Mouse (Mus musculus) stomach, embryonic 14.5 days (tissue): ENCODE results near the gene Ak2. TPM values are rescaled to one million over a fixed set of nuclear protein-coding genes. Genes with fewer than 3 reads are reported as not detected.

Experiments used
- ATAC-seq: fragments of 200-750 bp; cut with Nextera tagmentation; 2 replicates; pipeline ENCODE4 v1.8.0; 2017; ENCODE audit warnings: low read depth, moderate TSS enrichment; ENCODE audit not compliant: insufficient number of reproducible peaks, insufficient read depth, low FRiP score
- H3K27ac ChIP-seq: fragments of 300-500 bp; sonication (generic); 2 replicates; pipeline ENCODE4 v1.5.1; 2014; ENCODE audit warnings: mild to moderate bottlenecking, low read length, moderate library complexity, mixed read lengths
- H3K27me3 ChIP-seq: fragments of 300-500 bp; sonication (generic); 2 replicates; pipeline ENCODE4 v1.6.1; 2014; ENCODE audit warnings: low read length, control low read depth, mixed read lengths; ENCODE audit not compliant: control insufficient read depth, insufficient read depth
- H3K36me3 ChIP-seq: fragments of 300-500 bp; sonication (generic); 2 replicates; pipeline ENCODE4 v1.6.1; 2014; ENCODE audit warnings: mild to moderate bottlenecking, control low read depth, low read length, moderate library complexity, mixed read lengths; ENCODE audit not compliant: control insufficient read depth, insufficient read depth
- H3K4me1 ChIP-seq: fragments of 300-500 bp; sonication (generic); 2 replicates; pipeline ENCODE4 v1.6.1; 2014; ENCODE audit warnings: low read length, control low read depth, mixed read lengths; ENCODE audit not compliant: control insufficient read depth, insufficient read depth
- H3K4me2 ChIP-seq: fragments of 300-500 bp; sonication (generic); replicated peaks from 2 replicates; pipeline ENCODE4 v1.6.1; 2014; ENCODE audit warnings: low read depth, low read length, control low read depth
- H3K4me3 ChIP-seq: fragments of 300-500 bp; sonication (generic); 2 replicates; pipeline ENCODE4 v1.5.1; 2014; ENCODE audit warnings: low read depth, low read length, control low read depth
- H3K9ac ChIP-seq: fragments of 300-500 bp; sonication (generic); replicated peaks from 2 replicates; pipeline ENCODE4 v1.6.1; 2014; ENCODE audit warnings: low read depth, mild to moderate bottlenecking, control low read depth, low read length, moderate library complexity, mixed read lengths
- H3K9me3 ChIP-seq: fragments of 300-500 bp; sonication (generic); 2 replicates; pipeline ENCODE4 v1.6.1; 2016; ENCODE audit warnings: low read depth, low read length, control low read depth; ENCODE audit not compliant: control insufficient read depth
- WGBS: fragments of 180-500 bp; shearing (Covaris S2); extraction: QIAGEN DNeasy Blood & Tissue Kit; methylation state at CpG from one replicate; pipeline ENCODE4 v1.1.7; 2014; 5-methylcytosine and 5-hydroxymethylcytosine counted together
- polyA plus RNA-seq: library from polyadenylated mRNA; unstranded; fragments of >200 nt; fragmentation: Nextera tagmentation; extraction: Ambion mirVana; gene quantifications from 2 replicates; pipeline ENCODE4 v1.2.1, GENCODE M21; 2014

The Ak2 gene
- polyA plus RNA-seq, 1 experiment from 2014 or later: 123 TPM

- Histone ChIP-seq H3K4me3 (no peak overlapping the region), H3K9me3 (no peaks in the 10 kb centered on the region), H3K27me3 (no peaks in the 10 kb centered on the region), H3K36me3 (no peaks in the 10 kb centered on the region), H3K9ac (no peak overlapping the region), H3K27ac (no peak overlapping the region), H3K4me2 (0 out of 2 replicates have a peak overlapping the region, but pooled peaks have one; percentile 21), H3K4me1 (no peaks in the 10 kb centered on the region; the same call in 1 of the 2 replicates)
- no peak for ATAC-seq
- 66% methylated on average over 11 of the region's 11 CpGs for WGBS
Measured at GRCm38 (mm10) chr4:129032133-129032962, 40.6 kb downstream of the Ak2 start.

- no peak overlapping the region; the same call in 1 of the 2 replicates for H3K27ac ChIP-seq
- 17% methylated on average over 17 of the region's 17 CpGs for WGBS
- H3K36me3 ChIP-seq: no peaks in the 10 kb centered on the region
- no peaks in the 10 kb centered on the region for H3K27me3 ChIP-seq
- peak overlapping the region; percentile 21 for H3K4me2 ChIP-seq
- H3K9me3 ChIP-seq: no peaks in the 10 kb centered on the region
- no peaks in the 10 kb centered on the region; the same call in 1 of the 2 replicates for H3K4me1 ChIP-seq
- H3K4me3 ChIP-seq: no peak overlapping the region
- H3K9ac ChIP-seq: no peak overlapping the region
- peak; percentile 91 for ATAC-seq
Measured at GRCm38 (mm10) chr4:129032963-129033951, 41.5 kb downstream of the Ak2 start.

GRCm38 (mm10) chr4:129034224-129034623, 42.5 kb downstream of the Ak2 start:
- Histone ChIP-seq H3K4me3 (no peak overlapping the region), H3K4me2 (no peak overlapping the region), H3K36me3 (no peaks in the 10 kb centered on the region), H3K4me1 (no peaks in the 10 kb centered on the region; the same call in 1 of the 2 replicates), H3K9ac (no peak overlapping the region), H3K27me3 (no peaks in the 10 kb centered on the region), H3K27ac (no peak overlapping the region), H3K9me3 (no peaks in the 10 kb centered on the region)
- ATAC-seq: no peak
- WGBS: 95% methylated on average over 3 of the region's 3 CpGs

GRCm38 (mm10) chr4:129034706-129035660, 43.2 kb downstream of the Ak2 start:
- H3K4me3 ChIP-seq: no peak overlapping the region
- H3K36me3 ChIP-seq: no peaks in the 10 kb centered on the region
- no peaks in the 10 kb centered on the region for H3K9me3 ChIP-seq
- H3K4me2 ChIP-seq: no peak overlapping the region
- peak; percentile 23; the same call in 1 of the 2 replicates for ATAC-seq
- no peaks in the 10 kb centered on the region; the same call in 1 of the 2 replicates for H3K4me1 ChIP-seq
- peak overlapping the region; percentile 27; the same call in 1 of the 2 replicates for H3K27ac ChIP-seq
- H3K9ac ChIP-seq: no peak overlapping the region
- H3K27me3 ChIP-seq: no peaks in the 10 kb centered on the region
- WGBS: 46% methylated on average over 13 of the region's 13 CpGs

GRCm38 (mm10) chr4:129035851-129036445, 44.2 kb downstream of the Ak2 start:
- no peak overlapping the region for H3K9ac ChIP-seq
- H3K27me3 ChIP-seq: no peaks in the 10 kb centered on the region
- no peaks in the 10 kb centered on the region; the same call in 1 of the 2 replicates for H3K4me1 ChIP-seq
- H3K27ac ChIP-seq: no peak overlapping the region
- no peak overlapping the region for H3K4me2 ChIP-seq
- no peak for ATAC-seq
- 63% methylated on average over 7 of the region's 7 CpGs for WGBS
- H3K4me3 ChIP-seq: no peak overlapping the region
- H3K36me3 ChIP-seq: no peaks in the 10 kb centered on the region
- no peaks in the 10 kb centered on the region for H3K9me3 ChIP-seq

- H3K4me2 ChIP-seq: peak overlapping the region; percentile 67
- peak overlapping the region; percentile 45; the same call in 1 of the 2 replicates for H3K4me3 ChIP-seq
- peak overlapping the region; percentile 11; the same call in 1 of the 2 replicates for H3K9ac ChIP-seq
- ATAC-seq: no peak
- no peak overlapping the region for H3K27ac ChIP-seq
- H3K27me3 ChIP-seq: no peaks in the 10 kb centered on the region
- no peaks in the 10 kb centered on the region for H3K36me3 ChIP-seq
- no peaks in the 10 kb centered on the region for H3K9me3 ChIP-seq
- WGBS: 17% methylated on average over 15 of the region's 15 CpGs
- H3K4me1 ChIP-seq: peaks cover 12% of the 10 kb centered on the region; the same call in 1 of the 2 replicates
Measured at GRCm38 (mm10) chr4:129047721-129048421, 56.1 kb downstream of the Ak2 start.
